Mouse (Mus musculus) R1 (cell line): Measurements from ENCODE around the gene Mettl17.
A peak's percentile ranks its signal among the peaks of the same experiment; 100 is the strongest.

Source experiments
- DNase-seq: peaks from one replicate; pipeline ENCODE4 v3.0.0-alpha.2; 2018; ENCODE audit warnings: low read depth, low spot score

The Mettl17 gene

GRCm38 (mm10) chr14:51929309-51929943 lies 44.8 kb downstream of the Mettl17 start:
- DNase-seq, result no peak

- DNase-seq, result no peak
Measured at GRCm38 (mm10) chr14:51929968-51930367, 45.3 kb downstream of the Mettl17 start.

- DNase-seq, result peak; percentile 72
Measured at GRCm38 (mm10) chr14:51930824-51931223, 46.2 kb downstream of the Mettl17 start.

GRCm38 (mm10) chr14:51932092-51933020 lies 47.7 kb downstream of the Mettl17 start:
- no peak for DNase-seq

GRCm38 (mm10) chr14:51939005-51939404 lies 54.4 kb downstream of the Mettl17 start:
- peak; percentile 60 for DNase-seq

GRCm38 (mm10) chr14:51940944-51941560 lies 56.4 kb downstream of the Mettl17 start:
- DNase-seq, result peak; percentile 48

GRCm38 (mm10) chr14:51941577-51941976 lies 56.9 kb downstream of the Mettl17 start:
- no peak for DNase-seq

- no peak for DNase-seq
Measured at GRCm38 (mm10) chr14:51942236-51942635, 57.6 kb downstream of the Mettl17 start.
